Mouse (Mus musculus) retina, embryonic 14.5 days (tissue): ENCODE results near the gene Grhpr.
"Not testable (repeated sequence)": the region's sequence is repeated elsewhere in the genome, so short reads cannot be mapped to it uniquely, and the experiment has no call there.

Experiments used
- DNase-seq: peaks from one replicate; pipeline ENCODE4 v3.0.0-alpha.2; 2015; ENCODE audit warnings: low spot score

The Grhpr gene

GRCm38 (mm10) chr4:44974331-44974730, 6.9 kb upstream of the Grhpr start:
- DNase-seq = no peak

- DNase-seq = no peak
Observed at GRCm38 (mm10) chr4:44976026-44976615, 5.1 kb upstream of the Grhpr start.

GRCm38 (mm10) chr4:44976921-44977710, 4.1 kb upstream of the Grhpr start:
- DNase-seq = no peak

GRCm38 (mm10) chr4:44978175-44978574, 3.0 kb upstream of the Grhpr start:
- no peak for DNase-seq

GRCm38 (mm10) chr4:44979794-44980338, 1.3 kb upstream of the Grhpr start:
- no peak for DNase-seq

- DNase-seq = no peak
Observed at GRCm38 (mm10) chr4:44981974-44982287, 736 bp downstream of the Grhpr start.

GRCm38 (mm10) chr4:44982440-44983130, 1.4 kb downstream of the Grhpr start:
- DNase-seq = no peak

GRCm38 (mm10) chr4:44983131-44983740, 2.0 kb downstream of the Grhpr start:
- no peak for DNase-seq

- no peak for DNase-seq
Observed at GRCm38 (mm10) chr4:44990560-44990959, 9.4 kb downstream of the Grhpr start.

GRCm38 (mm10) chr4:44992330-44992729, 11.1 kb downstream of the Grhpr start:
- DNase-seq = not testable (repeated sequence)

- DNase-seq = not testable (repeated sequence)
Observed at GRCm38 (mm10) chr4:44993179-44993578, 12.0 kb downstream of the Grhpr start.

- no peak for DNase-seq
Observed at GRCm38 (mm10) chr4:44993847-44994246, 12.7 kb downstream of the Grhpr start.

- no peak for DNase-seq
Observed at GRCm38 (mm10) chr4:44994776-44995175, 13.6 kb downstream of the Grhpr start.

GRCm38 (mm10) chr4:44998071-44998470, 16.9 kb downstream of the Grhpr start:
- DNase-seq = peak; percentile 28

GRCm38 (mm10) chr4:45000001-45000400, 18.8 kb downstream of the Grhpr start:
- DNase-seq = no peak

GRCm38 (mm10) chr4:45005452-45005851, 24.3 kb downstream of the Grhpr start:
- DNase-seq = no peak

GRCm38 (mm10) chr4:45010806-45011415, 29.7 kb downstream of the Grhpr start:
- no peak for DNase-seq

- no peak for DNase-seq
Observed at GRCm38 (mm10) chr4:45011581-45012104, 30.4 kb downstream of the Grhpr start.

- peak; percentile 100 for DNase-seq
Observed at GRCm38 (mm10) chr4:45012105-45012975, 31.1 kb downstream of the Grhpr start, which contains the start of gene Zbtb5. Gene Zbtb5, minus strand, starts transcription at chr4:45012412.

GRCm38 (mm10) chr4:45013031-45013431, 31.8 kb downstream of the Grhpr start:
- DNase-seq = peak; percentile 33

- DNase-seq = no peak
Observed at GRCm38 (mm10) chr4:45013537-45013936, 32.3 kb downstream of the Grhpr start.
